Mouse (Mus musculus): ENCODE results near the gene Map2k2. TPM values are rescaled to one million over a fixed set of nuclear protein-coding genes. Genes with fewer than 3 reads are reported as not detected.

Map2k2 gene
- polyA plus RNA-seq, 1 experiment = 135 TPM

DNA sequence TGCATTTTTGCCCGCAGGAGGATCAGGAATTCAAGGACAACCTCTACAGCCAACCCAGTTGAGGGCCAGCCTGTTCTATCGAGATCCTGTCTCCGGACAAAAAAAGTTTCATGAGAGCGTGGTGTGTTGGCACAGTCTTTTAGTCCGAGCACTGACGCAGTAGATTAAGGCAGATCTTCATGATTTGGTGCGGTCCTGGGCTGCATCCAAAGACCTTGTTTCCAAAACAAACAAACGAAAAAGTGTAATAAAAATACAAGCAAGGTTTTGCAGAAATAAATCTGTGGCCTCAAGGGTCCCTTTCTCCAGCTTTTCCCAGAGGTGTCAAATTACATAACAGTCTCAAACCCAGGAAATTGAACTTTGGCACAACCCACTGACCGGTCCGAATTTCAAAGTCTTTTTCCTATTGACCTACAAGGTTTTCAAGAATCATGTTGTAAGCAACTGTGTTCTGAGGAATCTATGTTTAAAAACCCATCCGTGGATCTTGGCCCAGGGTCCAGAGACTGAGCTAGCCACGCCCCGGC lies 70.3 kb downstream of the Map2k2 start:
- Histone ChIP-seq H3K36me3 (ENCODE audit: control insufficient read depth, insufficient read depth, low read length) (peaks cover 31% of the 10 kb centered on the region), H3K27ac (ENCODE audit: insufficient read depth, low read length) (peak overlapping the region; percentile 30), H3K27me3 (ENCODE audit: control insufficient read depth, insufficient read depth, low read length) (no peaks in the 10 kb centered on the region), H3K4me3 (ENCODE audit: extremely low read depth, insufficient read depth, insufficient read length) (peak overlapping the region; percentile 25; the same call in 1 of the 2 replicates), H3K4me1 (ENCODE audit: control insufficient read depth, insufficient read depth, insufficient read length) (peaks cover 14% of the 10 kb centered on the region; the same call in 1 of the 2 replicates)
- WGBS = 14% methylated on average over 13 of the region's 13 CpGs
- TF ChIP-seq POLR2A (IDR thresholded peaks at IDR 0.05; ENCODE audit: low read depth, low read length) = no peak
- TF ChIP-seq CTCF (IDR thresholded peaks at IDR 0.05; ENCODE audit: extremely low read depth, insufficient read depth, insufficient read length, insufficient replicate concordance) = no peak
- no peak for DNase-seq (ENCODE audit: low read depth in 1 of 2, low spot score in 2 of 2)

DNA sequence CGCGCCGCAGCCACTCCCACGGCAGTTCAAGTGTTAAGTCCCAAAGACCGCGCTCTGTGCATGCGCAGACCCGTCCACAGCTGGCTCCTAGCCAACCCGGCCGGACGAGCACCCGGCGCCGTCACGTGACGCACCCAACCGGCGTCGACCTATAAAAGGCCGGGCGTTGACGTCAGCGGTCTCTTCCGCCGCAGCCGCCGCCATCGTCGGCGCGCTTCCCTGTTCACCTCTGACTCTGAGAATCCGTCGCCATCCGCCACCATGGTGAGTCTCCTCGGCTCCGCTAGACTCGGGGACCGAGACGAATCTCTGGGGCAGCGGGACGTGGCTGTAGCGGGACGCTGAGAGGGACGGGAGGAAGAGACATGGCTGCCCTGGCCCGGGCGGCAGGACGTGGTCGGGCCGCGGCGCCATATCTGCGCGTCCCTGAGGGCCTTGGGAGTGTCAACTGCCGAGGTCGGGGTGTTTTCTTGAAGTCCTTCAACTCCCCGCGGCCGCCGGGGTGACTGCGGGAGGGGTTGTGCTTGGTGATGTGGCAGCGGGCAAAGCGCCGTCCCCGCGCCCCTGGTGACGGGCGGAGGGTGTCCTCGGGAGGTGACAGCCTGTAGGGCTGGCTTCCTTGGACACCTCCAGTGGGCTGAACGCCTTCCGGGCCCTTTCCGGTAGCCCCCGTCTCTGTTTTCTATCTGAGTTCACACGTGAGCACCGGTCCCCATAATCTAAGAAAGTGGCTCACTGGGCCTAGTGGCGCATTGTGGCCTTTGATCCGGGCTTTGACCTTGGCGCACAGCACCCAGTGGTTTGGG lies 71.0 kb downstream of the Map2k2 start, which contains the start of gene Eef2:
Eef2 (plus strand) TSS at position 166 of the 806 bp plus-strand sequence.
- WGBS = under 1% methylated on average over 76 of the region's 77 CpGs
- TF ChIP-seq CTCF (IDR thresholded peaks at IDR 0.05; ENCODE audit: extremely low read depth, insufficient read depth, insufficient read length, insufficient replicate concordance) = no peak
- peak; percentile 96 for TF ChIP-seq POLR2A (IDR thresholded peaks at IDR 0.05; ENCODE audit: low read depth, low read length)
- Histone ChIP-seq H3K27ac (ENCODE audit: insufficient read depth, low read length) (peak within 1 kb of the TSS; percentile 90), H3K36me3 (ENCODE audit: control insufficient read depth, insufficient read depth, low read length) (peaks cover 37% of the 10 kb centered on the region), H3K27me3 (ENCODE audit: control insufficient read depth, insufficient read depth, low read length) (no peaks in the 10 kb centered on the region), H3K4me3 (ENCODE audit: extremely low read depth, insufficient read depth, insufficient read length) (peak within 1 kb of the TSS; percentile 80), H3K4me1 (ENCODE audit: control insufficient read depth, insufficient read depth, insufficient read length) (peaks cover 14% of the 10 kb centered on the region; the same call in 1 of the 2 replicates)
- DNase-seq (ENCODE audit: low read depth in 1 of 2, low spot score in 2 of 2) = peak; percentile 92 to 98

DNA sequence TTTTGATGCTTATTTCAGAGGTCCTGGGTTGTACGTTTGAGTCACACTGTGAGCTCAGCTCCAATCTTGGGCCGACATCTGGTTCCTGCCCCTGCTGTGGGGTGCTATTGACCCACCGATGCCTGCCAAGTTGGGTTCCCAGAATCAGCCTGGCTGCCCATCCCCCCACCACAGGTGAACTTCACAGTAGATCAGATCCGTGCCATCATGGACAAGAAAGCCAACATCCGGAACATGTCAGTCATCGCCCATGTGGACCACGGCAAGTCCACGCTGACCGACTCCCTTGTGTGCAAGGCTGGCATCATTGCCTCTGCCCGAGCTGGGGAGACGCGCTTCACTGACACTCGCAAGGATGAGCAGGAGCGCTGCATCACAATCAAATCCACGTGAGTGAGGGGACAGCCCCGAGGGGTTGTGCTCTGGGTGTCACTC lies 71.8 kb downstream of the Map2k2 start:
- Histone ChIP-seq H3K4me1 (ENCODE audit: control insufficient read depth, insufficient read depth, insufficient read length) (peaks cover 14% of the 10 kb centered on the region; the same call in 1 of the 2 replicates), H3K36me3 (ENCODE audit: control insufficient read depth, insufficient read depth, low read length) (peaks cover 44% of the 10 kb centered on the region), H3K4me3 (ENCODE audit: extremely low read depth, insufficient read depth, insufficient read length) (peak overlapping the region; percentile 80), H3K27ac (ENCODE audit: insufficient read depth, low read length) (peak overlapping the region; percentile 90; the same call in 1 of the 2 replicates), H3K27me3 (ENCODE audit: control insufficient read depth, insufficient read depth, low read length) (no peaks in the 10 kb centered on the region)
- DNase-seq (ENCODE audit: low read depth in 1 of 2, low spot score in 2 of 2) = no peak
- WGBS = 13% methylated on average over 16 of the region's 16 CpGs
- TF ChIP-seq POLR2A (IDR thresholded peaks at IDR 0.05; ENCODE audit: low read depth, low read length) (no peak), CTCF (IDR thresholded peaks at IDR 0.05; ENCODE audit: extremely low read depth, insufficient read depth, insufficient read length, insufficient replicate concordance) (no peak)

DNA sequence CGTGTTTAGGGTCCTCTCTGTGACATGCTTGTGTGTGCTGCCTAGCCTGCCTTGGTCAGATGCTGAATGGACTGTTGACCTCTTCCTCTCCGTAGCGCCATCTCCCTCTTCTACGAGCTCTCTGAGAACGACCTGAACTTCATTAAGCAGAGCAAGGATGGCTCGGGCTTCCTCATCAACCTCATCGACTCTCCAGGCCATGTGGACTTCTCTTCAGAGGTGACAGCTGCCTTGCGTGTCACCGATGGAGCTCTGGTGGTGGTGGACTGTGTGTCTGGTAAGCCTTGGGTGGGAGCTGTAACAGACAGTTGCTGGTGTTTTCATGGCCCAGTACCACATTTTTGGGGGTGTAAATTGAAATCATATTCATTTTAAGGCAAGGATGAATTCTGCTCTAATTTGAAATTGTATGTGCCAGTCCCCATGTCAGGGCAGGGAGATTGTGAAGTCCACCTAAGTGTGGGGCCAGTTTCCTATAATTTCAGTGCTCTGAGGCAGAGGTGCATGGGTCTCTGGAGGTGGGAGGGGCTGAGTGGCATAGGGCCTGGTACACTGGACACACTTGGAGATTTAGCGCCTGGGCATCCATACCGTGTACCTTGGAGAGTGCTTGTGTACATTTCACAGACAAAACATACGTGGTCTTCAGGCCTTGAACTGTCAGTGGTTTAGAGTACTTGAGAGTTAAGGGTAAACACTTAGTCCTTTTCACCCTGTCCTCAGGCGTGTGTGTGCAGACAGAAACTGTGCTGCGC lies 72.4 kb downstream of the Map2k2 start:
- Histone ChIP-seq H3K27me3 (ENCODE audit: control insufficient read depth, insufficient read depth, low read length) (no peaks in the 10 kb centered on the region), H3K27ac (ENCODE audit: insufficient read depth, low read length) (no peak overlapping the region), H3K4me1 (ENCODE audit: control insufficient read depth, insufficient read depth, insufficient read length) (peaks cover 14% of the 10 kb centered on the region; the same call in 1 of the 2 replicates), H3K4me3 (ENCODE audit: extremely low read depth, insufficient read depth, insufficient read length) (peak overlapping the region; percentile 80; the same call in 1 of the 2 replicates), H3K36me3 (ENCODE audit: control insufficient read depth, insufficient read depth, low read length) (peaks cover 44% of the 10 kb centered on the region)
- 69% methylated on average over 14 of the region's 14 CpGs for WGBS
- peak in 1 of 2 experiments; percentile 51 for DNase-seq (ENCODE audit: low read depth in 1 of 2, low spot score in 2 of 2)
- TF ChIP-seq POLR2A (IDR thresholded peaks at IDR 0.05; ENCODE audit: low read depth, low read length) (no peak), CTCF (IDR thresholded peaks at IDR 0.05; ENCODE audit: extremely low read depth, insufficient read depth, insufficient read length, insufficient replicate concordance) (no peak)

DNA sequence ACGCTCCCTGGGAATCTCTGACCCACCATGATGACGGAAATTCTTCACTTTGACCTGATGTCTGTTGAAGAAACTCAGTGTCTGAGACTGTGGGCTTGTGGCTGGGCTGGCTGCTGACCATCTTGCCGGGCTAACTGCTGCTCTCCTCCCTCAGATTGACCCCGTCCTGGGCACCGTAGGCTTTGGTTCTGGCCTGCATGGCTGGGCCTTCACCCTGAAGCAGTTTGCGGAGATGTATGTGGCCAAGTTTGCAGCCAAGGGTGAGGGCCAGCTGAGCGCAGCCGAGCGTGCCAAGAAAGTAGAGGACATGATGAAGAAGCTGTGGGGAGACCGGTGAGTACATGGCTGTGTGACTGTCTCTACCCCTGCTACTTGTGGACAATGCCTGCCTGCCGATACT lies 73.2 kb downstream of the Map2k2 start:
- H3K4me1 ChIP-seq (ENCODE audit: control insufficient read depth, insufficient read depth, insufficient read length) = peaks cover 16% of the 10 kb centered on the region; the same call in 1 of the 2 replicates
- H3K36me3 ChIP-seq (ENCODE audit: control insufficient read depth, insufficient read depth, low read length) = peaks cover 44% of the 10 kb centered on the region
- 91% methylated on average over 11 of the region's 11 CpGs for WGBS
- H3K27me3 ChIP-seq (ENCODE audit: control insufficient read depth, insufficient read depth, low read length) = no peaks in the 10 kb centered on the region
- no peak for DNase-seq (ENCODE audit: low read depth in 1 of 2, low spot score in 2 of 2)
- H3K27ac ChIP-seq (ENCODE audit: insufficient read depth, low read length) = no peak overlapping the region
- TF ChIP-seq CTCF (IDR thresholded peaks at IDR 0.05; ENCODE audit: extremely low read depth, insufficient read depth, insufficient read length, insufficient replicate concordance) = no peak
- no peak for TF ChIP-seq POLR2A (IDR thresholded peaks at IDR 0.05; ENCODE audit: low read depth, low read length)
- H3K4me3 ChIP-seq (ENCODE audit: extremely low read depth, insufficient read depth, insufficient read length) = no peak overlapping the region

DNA sequence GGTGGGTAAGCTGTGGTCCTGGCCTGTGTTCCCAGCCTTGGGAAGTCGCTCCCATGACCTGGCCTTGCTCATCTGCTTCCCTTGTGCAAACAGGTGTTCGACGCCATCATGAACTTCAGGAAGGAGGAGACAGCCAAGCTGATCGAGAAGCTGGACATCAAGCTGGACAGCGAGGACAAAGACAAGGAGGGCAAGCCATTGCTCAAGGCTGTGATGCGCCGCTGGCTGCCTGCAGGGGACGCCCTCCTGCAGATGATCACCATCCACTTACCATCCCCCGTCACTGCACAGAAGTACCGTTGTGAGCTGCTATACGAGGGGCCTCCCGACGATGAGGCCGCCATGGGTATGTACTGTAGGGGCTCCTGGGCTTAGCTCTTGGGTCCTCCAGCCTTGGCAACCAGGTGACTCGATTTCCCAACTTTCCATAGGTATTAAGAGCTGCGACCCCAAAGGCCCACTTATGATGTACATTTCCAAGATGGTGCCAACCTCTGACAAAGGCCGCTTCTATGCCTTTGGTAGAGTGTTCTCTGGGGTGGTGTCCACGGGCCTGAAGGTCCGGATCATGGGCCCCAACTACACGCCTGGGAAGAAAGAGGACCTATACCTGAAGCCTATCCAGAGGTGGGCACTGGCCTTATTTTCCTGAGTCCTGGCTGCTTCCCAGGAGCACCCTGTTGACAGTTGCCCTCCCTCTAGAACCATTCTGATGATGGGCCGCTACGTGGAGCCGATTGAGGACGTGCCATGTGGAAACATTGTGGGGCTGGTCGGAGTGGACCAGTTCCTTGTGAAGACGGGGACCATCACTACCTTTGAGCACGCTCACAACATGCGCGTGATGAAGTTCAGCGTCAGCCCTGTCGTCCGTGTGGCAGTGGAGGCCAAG lies 74.0 kb downstream of the Map2k2 start:
- no peaks in the 10 kb centered on the region for H3K27me3 ChIP-seq (ENCODE audit: control insufficient read depth, insufficient read depth, low read length)
- TF ChIP-seq POLR2A (IDR thresholded peaks at IDR 0.05; ENCODE audit: low read depth, low read length) = no peak
- TF ChIP-seq CTCF (IDR thresholded peaks at IDR 0.05; ENCODE audit: extremely low read depth, insufficient read depth, insufficient read length, insufficient replicate concordance) = no peak
- 91% methylated on average over 32 of the region's 32 CpGs for WGBS
- H3K4me3 ChIP-seq (ENCODE audit: extremely low read depth, insufficient read depth, insufficient read length) = no peak overlapping the region
- no peak for DNase-seq (ENCODE audit: low read depth in 1 of 2, low spot score in 2 of 2)
- peaks cover 15% of the 10 kb centered on the region; the same call in 1 of the 2 replicates for H3K4me1 ChIP-seq (ENCODE audit: control insufficient read depth, insufficient read depth, insufficient read length)
- peaks cover 47% of the 10 kb centered on the region for H3K36me3 ChIP-seq (ENCODE audit: control insufficient read depth, insufficient read depth, low read length)
- no peak overlapping the region for H3K27ac ChIP-seq (ENCODE audit: insufficient read depth, low read length)

Data from spleen, adult 2 months (tissue).